Mouse (Mus musculus) forebrain, embryonic 10.5 days (tissue): Measurements from ENCODE around the gene Pgm2. TPM values are rescaled to one million over a fixed set of nuclear protein-coding genes. Genes with fewer than 3 reads are reported as not detected.
A peak's percentile ranks its signal among the peaks of the same experiment; 100 is the strongest.

Experiments used
- DNase-seq: peaks from one replicate; pipeline ENCODE4 v3.0.0-alpha.2; 2017; ENCODE audit warnings: low spot score; ENCODE audit errors: extremely low spot score
- H3K27ac ChIP-seq: fragments of 300-500 bp; sonication (generic); 2 replicates; pipeline ENCODE4 v1.5.1; 2016; ENCODE audit warnings: mild to moderate bottlenecking
- H3K27me3 ChIP-seq: fragments of 300-500 bp; sonication (generic); 2 replicates; pipeline ENCODE4 v1.6.1; 2016; ENCODE audit warnings: mild to moderate bottlenecking; ENCODE audit not compliant: poor library complexity, severe bottlenecking
- H3K36me3 ChIP-seq: fragments of 300-500 bp; sonication (generic); replicated peaks from 2 replicates; pipeline ENCODE4 v1.6.1; 2016; ENCODE audit warnings: mild to moderate bottlenecking, moderate library complexity
- H3K4me1 ChIP-seq: fragments of 300-500 bp; sonication (generic); 2 replicates; pipeline ENCODE4 v1.6.1; 2016
- H3K4me3 ChIP-seq: fragments of 300-500 bp; sonication (generic); 2 replicates; pipeline ENCODE4 v1.5.1; 2016; ENCODE audit warnings: mild to moderate bottlenecking, moderate library complexity
- H3K9me3 ChIP-seq: fragments of 300-500 bp; sonication (generic); 2 replicates; pipeline ENCODE4 v1.6.1; 2016; ENCODE audit warnings: mild to moderate bottlenecking, moderate library complexity
- WGBS: fragments of 180-500 bp; shearing (Covaris S2); methylation state at CpG from one replicate; pipeline ENCODE4 v1.1.7; 2016; 5-methylcytosine and 5-hydroxymethylcytosine counted together
- polyA plus RNA-seq: library from polyadenylated mRNA; unstranded; fragments of >200 nt; fragmentation: Nextera tagmentation; extraction: Ambion mirVana; gene quantifications from 2 replicates; pipeline ENCODE4 v1.2.1, GENCODE M21; 2016

Gene Pgm2
- polyA plus RNA-seq, 1 experiment from 2014 or later: 27.0 TPM

- DNase-seq: no peak
- Histone ChIP-seq H3K27ac (peak overlapping the region; percentile 35; the same call in 1 of the 2 replicates), H3K9me3 (no peaks in the 10 kb centered on the region), H3K4me1 (peaks cover 8% of the 10 kb centered on the region), H3K27me3 (no peaks in the 10 kb centered on the region), H3K36me3 (no peaks in the 10 kb centered on the region), H3K4me3 (no peak overlapping the region)
- 87% methylated on average over 4 of the region's 4 CpGs for WGBS
These were observed 13.3 kb upstream of the Pgm2 start for GRCm38 (mm10) chr5:64079462-64079817.

DNA sequence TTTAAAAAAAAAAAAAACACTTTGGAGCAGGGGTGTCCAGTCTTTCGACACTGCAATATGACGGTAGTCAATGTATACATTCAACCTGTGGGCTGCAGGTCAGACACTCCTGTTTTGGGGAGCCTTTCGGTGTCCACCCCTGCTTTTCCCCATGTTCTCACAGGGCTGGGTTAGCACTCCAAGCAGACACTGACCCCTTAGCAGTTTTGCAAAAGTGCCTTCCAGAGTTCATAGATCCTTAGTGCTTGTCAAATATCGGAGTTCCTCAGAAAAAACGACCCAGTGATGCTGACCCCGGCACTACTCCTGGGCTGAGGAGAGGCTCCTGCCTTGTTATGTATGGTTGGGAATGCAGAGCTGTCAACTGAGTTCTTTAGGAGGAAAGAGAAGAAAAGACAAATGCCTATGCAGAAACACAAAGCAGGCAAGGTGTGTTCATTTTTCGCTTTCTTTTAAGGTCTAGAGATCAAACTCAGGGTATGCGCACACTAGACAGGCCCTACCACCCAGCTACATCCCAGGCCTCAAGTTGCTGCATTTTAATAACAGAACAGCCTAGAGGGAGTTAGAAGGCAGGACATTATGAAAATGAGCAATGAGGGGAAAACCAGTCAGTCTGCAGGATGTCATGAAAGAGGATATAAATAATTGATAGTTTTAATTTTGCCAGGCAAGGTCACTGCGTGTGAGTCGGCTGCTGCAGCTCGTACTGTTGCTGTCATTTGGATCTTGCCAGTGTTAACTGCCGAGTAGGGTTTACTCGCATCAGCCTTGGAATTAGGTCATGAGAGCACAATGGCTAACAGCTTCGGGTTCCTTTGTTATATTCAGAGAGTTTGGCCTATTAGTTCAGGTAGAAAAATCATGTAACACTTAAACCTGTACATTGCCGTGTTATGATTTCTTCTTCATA is 9.0 kb upstream of the Pgm2 start:
- DNase-seq: no peak
- peaks cover 8% of the 10 kb centered on the region for H3K4me1 ChIP-seq
- H3K36me3 ChIP-seq: no peaks in the 10 kb centered on the region
- H3K27ac ChIP-seq: no peak overlapping the region
- H3K4me3 ChIP-seq: no peak overlapping the region
- H3K27me3 ChIP-seq: no peaks in the 10 kb centered on the region
- 88% methylated on average over 15 of the region's 15 CpGs for WGBS
- H3K9me3 ChIP-seq: no peaks in the 10 kb centered on the region

DNA sequence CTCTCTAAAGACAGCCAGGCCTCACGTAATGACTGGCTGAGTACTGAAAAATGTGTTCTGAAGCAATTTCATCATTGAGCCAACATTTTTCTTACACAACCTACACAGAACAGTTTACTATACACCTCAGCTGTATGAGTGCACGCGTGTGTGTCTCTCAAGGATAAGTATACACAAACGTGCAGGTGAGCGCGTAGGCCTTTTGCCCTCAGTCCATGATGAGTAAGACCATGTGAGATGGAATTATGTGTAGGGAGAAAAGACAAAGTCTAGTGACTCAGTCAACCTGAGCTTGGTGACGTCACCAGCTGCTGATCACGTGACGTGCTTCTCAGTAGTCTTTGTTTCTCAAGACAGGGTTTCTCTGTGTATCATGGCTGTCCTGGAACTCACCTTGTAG is 7.3 kb upstream of the Pgm2 start:
- H3K27me3 ChIP-seq: no peaks in the 10 kb centered on the region

DNA sequence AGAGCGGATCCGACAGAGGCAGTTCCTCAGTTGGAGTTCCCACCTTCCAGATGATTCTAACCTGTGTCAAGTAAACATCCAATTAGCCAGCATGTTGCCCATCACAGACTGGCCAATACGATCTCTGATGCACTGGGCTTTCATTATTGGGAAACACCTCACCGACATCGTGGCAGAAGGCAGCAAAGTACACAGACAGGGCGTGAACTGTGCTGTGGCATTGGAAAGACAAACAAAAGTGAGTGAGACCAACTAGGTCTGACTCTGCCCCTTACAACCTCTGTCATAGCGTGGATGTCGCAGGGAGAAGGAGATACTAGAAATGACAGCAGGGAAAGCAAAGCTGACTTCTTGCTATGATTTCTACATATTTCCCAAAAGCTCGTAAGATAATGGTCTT is 4.0 kb upstream of the Pgm2 start:
- WGBS: 90% methylated on average over 9 of the region's 9 CpGs
- peaks cover 10% of the 10 kb centered on the region for H3K4me1 ChIP-seq
- H3K36me3 ChIP-seq: no peaks in the 10 kb centered on the region
- H3K9me3 ChIP-seq: no peaks in the 10 kb centered on the region
- no peak overlapping the region for H3K4me3 ChIP-seq
- H3K27me3 ChIP-seq: no peaks in the 10 kb centered on the region
- no peak overlapping the region for H3K27ac ChIP-seq
- no peak for DNase-seq

More for the DNA sequence above, 7.3 kb upstream of the Pgm2 start:
- H3K4me3 ChIP-seq: no peak overlapping the region
- no peaks in the 10 kb centered on the region for H3K36me3 ChIP-seq
- DNase-seq: no peak
- H3K9me3 ChIP-seq: no peaks in the 10 kb centered on the region
- H3K27ac ChIP-seq: no peak overlapping the region
- peaks cover 8% of the 10 kb centered on the region for H3K4me1 ChIP-seq
- whole genome bisulfite sequencing: 96% methylated on average over 9 of the region's 9 CpGs

- Histone ChIP-seq H3K27ac (peak overlapping the region; percentile 88), H3K27me3 (peaks cover 20% of the 10 kb centered on the region; the same call in 1 of the 2 replicates), H3K4me3 (peak overlapping the region; percentile 83), H3K9me3 (no peaks in the 10 kb centered on the region), H3K4me1 (peaks cover 23% of the 10 kb centered on the region), H3K36me3 (peaks cover 13% of the 10 kb centered on the region)
- 5% methylated on average over 15 of the region's 15 CpGs for WGBS
- DNase-seq: no peak
These were observed 660 bp downstream of the Pgm2 start for GRCm38 (mm10) chr5:64093349-64093871.

GRCm38 (mm10) chr5:64095342-64095993 is 2.7 kb downstream of the Pgm2 start:
- DNase-seq: no peak
- Histone ChIP-seq H3K36me3 (peaks cover 17% of the 10 kb centered on the region), H3K9me3 (no peaks in the 10 kb centered on the region), H3K27me3 (peaks cover 30% of the 10 kb centered on the region), H3K4me1 (peaks cover 23% of the 10 kb centered on the region), H3K4me3 (no peak overlapping the region), H3K27ac (no peak overlapping the region)
- WGBS: 81% methylated on average over 5 of the region's 5 CpGs

- WGBS: 91% methylated on average over 9 of the region's 9 CpGs
- H3K27me3 ChIP-seq: peaks cover 10% of the 10 kb centered on the region
- DNase-seq: no peak
- no peak overlapping the region for H3K27ac ChIP-seq
- no peaks in the 10 kb centered on the region for H3K9me3 ChIP-seq
- peaks cover 3% of the 10 kb centered on the region; the same call in 1 of the 2 replicates for H3K4me1 ChIP-seq
- H3K4me3 ChIP-seq: no peak overlapping the region
- H3K36me3 ChIP-seq: peaks cover 55% of the 10 kb centered on the region
These were observed 9.4 kb downstream of the Pgm2 start for GRCm38 (mm10) chr5:64101993-64102716.

- DNase-seq: no peak
- H3K27ac ChIP-seq: no peak overlapping the region
- H3K27me3 ChIP-seq: peaks cover 10% of the 10 kb centered on the region
- H3K9me3 ChIP-seq: no peaks in the 10 kb centered on the region
- peaks cover 56% of the 10 kb centered on the region for H3K36me3 ChIP-seq
- H3K4me3 ChIP-seq: no peak overlapping the region
- H3K4me1 ChIP-seq: no peaks in the 10 kb centered on the region
- WGBS: 85% methylated on average over 7 of the region's 7 CpGs
These were observed 9.9 kb downstream of the Pgm2 start for GRCm38 (mm10) chr5:64102717-64103075.

DNA sequence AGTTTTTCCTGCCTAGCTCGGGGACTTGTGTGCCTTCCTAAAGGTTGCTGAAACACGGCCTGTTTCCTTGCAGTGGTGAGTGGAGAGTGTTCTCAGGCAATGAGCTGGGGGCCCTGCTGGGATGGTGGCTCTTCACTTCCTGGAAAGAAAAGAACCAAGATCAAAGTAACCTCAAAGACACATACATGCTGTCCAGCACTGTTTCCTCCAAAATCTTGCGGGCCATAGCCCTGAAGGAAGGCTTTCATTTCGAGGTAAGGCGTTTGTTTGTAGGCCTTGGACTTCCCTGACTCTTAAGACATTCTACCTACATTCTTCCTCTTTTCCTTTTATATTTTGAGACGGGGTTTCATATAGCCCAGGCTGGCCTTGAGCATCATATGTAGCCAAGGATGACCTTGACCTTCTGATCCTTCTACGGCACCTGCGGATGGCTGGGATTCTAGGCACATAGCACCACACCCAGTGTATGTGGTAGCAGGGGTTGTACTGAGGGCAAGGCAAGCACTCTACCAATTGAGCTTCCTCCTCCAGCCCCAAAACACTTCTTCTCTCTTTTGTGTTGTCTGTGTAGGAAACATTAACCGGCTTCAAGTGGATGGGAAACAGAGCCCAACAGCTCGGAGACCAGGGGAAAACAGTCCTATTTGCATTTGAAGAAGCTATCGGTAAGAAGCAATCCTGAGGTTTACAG is 15.0 kb downstream of the Pgm2 start:
- Histone ChIP-seq H3K27me3 (no peaks in the 10 kb centered on the region), H3K4me1 (no peaks in the 10 kb centered on the region), H3K9me3 (no peaks in the 10 kb centered on the region), H3K4me3 (no peak overlapping the region), H3K36me3 (peaks cover 65% of the 10 kb centered on the region), H3K27ac (no peak overlapping the region)
- WGBS: 92% methylated on average over 11 of the region's 11 CpGs
- no peak for DNase-seq

GRCm38 (mm10) chr5:64109217-64109616 is 16.5 kb downstream of the Pgm2 start:
- no peaks in the 10 kb centered on the region for H3K4me1 ChIP-seq
- WGBS: 66% methylated on average over 3 of the region's 3 CpGs
- H3K27ac ChIP-seq: no peak overlapping the region
- no peak for DNase-seq
- no peak overlapping the region for H3K4me3 ChIP-seq
- H3K9me3 ChIP-seq: no peaks in the 10 kb centered on the region
- H3K27me3 ChIP-seq: no peaks in the 10 kb centered on the region
- H3K36me3 ChIP-seq: peaks cover 67% of the 10 kb centered on the region

DNA sequence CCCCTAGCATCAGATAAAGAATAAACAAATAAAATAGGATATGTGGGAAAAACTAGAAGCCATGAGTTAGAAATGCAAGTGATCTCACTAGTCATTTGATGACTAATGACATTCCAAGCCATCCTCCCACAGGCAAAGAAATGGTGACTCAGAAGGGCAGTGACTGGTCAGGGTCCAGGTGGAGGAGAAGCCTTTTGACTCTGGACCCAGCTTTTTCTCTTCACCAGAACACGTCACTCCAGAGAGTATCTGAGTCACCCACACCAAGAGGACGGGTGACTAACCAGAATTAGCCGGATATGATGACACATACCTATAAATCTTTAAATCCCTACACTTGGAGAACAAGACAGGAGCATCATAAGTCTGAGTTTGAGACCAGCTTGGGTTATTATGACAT is 19.6 kb downstream of the Pgm2 start:
- Histone ChIP-seq H3K27me3 (no peaks in the 10 kb centered on the region), H3K27ac (no peak overlapping the region), H3K4me1 (no peaks in the 10 kb centered on the region), H3K36me3 (peaks cover 83% of the 10 kb centered on the region), H3K4me3 (no peak overlapping the region), H3K9me3 (peaks cover 15% of the 10 kb centered on the region)
- DNase-seq: no peak
- WGBS: 95% methylated on average over 3 of the region's 3 CpGs

DNA sequence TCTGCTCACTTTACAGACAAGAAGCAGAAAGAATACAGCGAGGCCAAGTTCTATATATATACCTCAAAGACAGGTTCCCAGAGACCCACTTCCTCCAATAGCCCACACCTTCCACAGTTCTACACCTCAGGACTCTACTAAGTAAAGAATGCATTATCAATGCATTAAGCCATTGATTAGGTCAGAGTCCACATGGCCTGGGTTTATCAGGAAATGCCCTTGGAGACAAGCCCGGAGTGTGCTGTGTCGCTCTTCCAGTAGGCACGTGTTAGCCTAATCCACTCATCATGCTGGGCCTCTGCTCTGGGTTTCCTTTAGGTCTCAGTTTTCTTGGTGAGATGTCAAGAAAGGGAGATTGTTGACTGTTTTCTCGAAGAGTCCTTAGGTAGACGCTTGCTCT is 21.5 kb downstream of the Pgm2 start:
- Histone ChIP-seq H3K27me3 (no peaks in the 10 kb centered on the region), H3K4me3 (no peak overlapping the region), H3K9me3 (peaks cover 15% of the 10 kb centered on the region), H3K4me1 (no peaks in the 10 kb centered on the region), H3K36me3 (peaks cover 72% of the 10 kb centered on the region), H3K27ac (no peak overlapping the region)
- no peak for DNase-seq
- 96% methylated on average over 6 of the region's 6 CpGs for WGBS
